Mouse (Mus musculus) R1 (cell line): ENCODE measurements around the gene Lonrf2.

Experiments used
- DNase-seq: peaks from one replicate; pipeline ENCODE4 v3.0.0-alpha.2; 2018; ENCODE audit warnings: low read depth, low spot score

Gene Lonrf2

DNA sequence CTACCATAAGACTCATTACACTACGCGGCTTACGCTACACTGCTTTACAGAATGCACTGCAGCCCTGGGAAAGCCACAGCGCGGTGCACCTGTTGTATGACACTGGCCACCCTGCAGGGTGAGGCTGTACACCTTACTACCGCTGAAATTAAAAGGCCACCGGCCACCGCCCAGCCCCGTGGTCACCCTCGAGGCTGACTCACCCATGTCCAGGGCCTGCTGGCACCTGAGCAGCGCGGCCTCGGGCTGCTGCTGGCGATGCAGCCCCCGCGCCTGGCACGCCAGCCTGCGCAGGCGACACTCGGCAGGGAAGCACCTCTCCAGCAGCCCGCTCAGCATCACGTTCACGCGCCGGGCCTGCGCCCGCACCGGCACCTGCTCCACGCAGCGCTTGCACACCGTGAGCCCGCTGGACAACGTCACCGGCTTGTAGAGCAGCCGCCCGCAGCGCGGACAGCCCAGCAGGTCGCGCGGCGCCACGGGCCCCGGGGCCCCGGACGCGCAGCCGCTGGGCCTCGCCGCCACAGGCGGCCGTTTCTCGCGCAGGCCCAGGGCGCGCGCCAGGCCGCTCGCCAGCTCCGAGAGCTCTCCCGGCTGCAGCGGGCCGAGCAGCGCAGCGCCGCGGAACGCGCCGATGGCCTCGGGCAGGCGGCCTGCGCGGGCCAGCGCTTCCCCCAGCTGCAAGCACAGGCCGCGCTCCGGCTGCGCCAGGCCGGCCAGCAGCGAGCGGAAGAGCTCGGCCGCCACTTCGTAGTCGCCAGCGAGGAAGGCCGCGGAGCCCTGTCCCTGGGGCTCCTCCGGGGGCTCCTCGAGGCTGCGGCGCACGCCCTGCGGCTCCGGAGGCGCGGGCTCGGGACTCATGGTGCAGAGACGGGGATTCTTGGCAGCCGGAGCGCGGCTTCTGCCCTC, 689 bp downstream of the Lonrf2 start:
- peak; percentile 49 for DNase-seq

DNA sequence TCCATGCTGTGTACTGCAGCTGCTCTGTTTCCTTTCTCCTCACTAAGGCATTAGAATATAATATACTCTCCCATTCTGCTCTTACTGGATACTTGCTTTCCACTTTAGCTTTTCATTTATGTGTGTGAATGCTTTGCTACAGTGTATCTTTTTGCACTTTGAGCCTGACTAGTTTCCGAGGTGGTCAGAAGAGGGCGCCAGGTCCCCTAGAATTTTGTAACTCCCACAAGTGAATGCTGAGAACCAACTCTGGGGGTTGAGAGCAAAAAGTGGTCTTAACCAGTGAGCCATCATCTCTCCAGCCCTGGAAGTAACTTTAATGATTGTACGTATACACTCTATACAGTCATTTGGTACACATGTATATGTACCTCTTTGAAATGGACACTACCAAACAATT, 1.6 kb downstream of the Lonrf2 start:
- peak; percentile 71 for DNase-seq

DNA sequence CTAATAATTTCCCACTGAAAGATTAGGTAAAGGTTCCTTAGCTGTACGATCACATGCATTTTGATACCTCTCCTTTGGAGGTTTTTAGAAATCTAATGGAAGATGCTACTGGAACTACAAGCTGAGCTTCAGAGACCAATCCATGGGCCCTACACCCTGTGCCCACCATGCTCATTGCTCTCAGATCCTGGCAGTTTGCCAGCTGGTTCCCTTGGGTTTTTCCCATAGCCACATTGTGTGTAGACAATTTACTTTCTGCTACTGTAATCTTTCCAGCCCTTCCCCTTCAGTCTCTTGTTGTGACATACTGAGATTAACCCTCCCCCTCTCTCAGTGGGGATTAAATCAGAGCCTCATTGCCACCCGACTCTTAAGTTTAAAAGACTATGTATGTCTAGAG, 11.6 kb downstream of the Lonrf2 start:
- no peak for DNase-seq

DNA sequence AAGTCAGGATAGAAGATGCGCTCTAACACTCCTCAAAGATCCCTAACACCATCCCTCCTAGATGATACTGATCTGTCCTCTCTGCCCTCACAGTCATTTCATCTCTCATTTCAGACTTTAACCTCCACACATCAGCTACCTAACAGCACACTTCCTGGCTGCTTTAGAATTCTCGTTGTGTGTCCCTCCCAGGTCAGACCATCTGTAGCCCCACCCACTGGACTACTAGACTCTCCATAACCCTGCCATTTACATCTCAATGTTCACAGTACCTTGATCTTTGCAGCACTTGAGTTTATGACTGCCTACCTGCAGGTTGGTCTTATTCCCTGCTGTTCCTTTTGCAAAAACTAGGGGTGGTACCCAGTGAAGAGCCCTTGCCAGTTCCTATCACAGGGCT, 12.7 kb downstream of the Lonrf2 start:
- peak; percentile 92 for DNase-seq

DNA sequence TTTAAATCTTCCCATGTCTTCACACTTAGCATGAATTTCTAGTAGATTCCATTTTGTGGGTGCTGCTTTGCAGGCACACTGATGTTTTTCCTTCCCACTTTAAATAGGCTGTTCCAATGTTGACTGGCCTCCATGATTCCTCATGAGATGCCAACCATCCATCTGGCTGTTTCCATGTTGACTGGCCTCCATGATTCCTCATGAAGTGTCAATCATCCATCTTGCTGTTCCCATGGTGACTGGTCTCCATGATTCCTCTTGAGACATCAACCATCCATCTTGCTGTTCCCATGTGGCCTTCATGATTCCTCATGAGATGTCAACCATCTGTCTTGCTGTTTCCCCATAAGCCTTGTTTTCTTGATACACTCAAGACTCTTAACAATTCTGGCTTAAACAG, 16.8 kb downstream of the Lonrf2 start:
- DNase-seq = no peak

DNA sequence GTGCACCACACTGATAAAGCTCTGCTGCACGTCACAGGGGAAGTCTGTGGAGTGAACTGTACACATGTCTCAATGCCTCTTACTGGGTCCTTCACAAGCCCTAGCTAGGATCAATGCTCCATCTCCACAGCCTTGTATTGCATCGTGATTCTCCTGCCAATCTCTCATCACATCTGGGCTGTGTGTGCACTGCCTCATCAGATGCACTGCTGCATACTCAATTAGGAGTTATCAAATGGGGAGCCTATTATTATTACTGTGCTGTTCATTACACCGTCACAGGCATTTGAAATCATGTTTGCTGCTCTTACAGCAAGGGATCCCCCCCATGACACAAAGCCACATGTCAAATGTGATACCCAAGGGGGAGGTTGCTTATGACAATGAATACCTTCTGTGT, 18.8 kb downstream of the Lonrf2 start:
- no peak for DNase-seq

DNA sequence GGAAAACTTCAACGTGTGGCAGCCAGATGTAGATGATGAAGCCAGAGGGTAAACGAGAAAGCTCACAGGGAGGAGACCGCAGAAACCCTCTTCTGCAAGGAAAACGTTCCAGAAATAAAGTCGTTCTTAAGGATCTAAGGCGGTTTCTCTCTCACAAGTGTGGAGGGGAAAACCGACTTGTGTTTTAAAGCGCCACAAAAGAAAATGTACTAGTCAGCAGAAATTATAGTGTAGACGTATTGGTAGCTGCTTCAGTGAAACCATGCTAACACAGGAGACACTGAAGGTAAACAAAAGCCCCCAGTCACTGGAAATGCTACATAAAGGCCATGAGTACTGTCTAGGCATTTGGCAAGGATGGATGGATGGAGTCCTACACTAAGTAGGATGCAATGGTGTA, 19.2 kb downstream of the Lonrf2 start:
- DNase-seq = no peak

DNA sequence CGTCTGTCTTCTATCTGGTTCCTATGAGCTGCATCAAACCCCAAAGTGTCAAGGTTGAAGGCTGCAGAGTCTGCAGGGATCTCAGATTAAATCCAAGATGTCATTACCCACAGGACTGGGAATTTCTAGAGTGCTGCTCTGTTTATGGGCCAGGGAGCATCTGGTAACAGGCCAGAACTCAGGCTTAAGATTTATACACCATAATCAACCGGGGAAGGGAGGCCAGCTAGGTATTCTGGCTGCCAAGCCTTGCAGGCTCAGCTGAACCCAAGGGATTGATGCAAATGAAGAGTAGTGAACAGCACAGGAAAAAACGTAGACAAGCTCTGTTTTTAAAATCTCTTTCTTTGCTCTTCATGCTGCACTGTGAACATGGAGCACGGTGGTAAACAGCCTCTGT, 20.2 kb downstream of the Lonrf2 start:
- no peak for DNase-seq

DNA sequence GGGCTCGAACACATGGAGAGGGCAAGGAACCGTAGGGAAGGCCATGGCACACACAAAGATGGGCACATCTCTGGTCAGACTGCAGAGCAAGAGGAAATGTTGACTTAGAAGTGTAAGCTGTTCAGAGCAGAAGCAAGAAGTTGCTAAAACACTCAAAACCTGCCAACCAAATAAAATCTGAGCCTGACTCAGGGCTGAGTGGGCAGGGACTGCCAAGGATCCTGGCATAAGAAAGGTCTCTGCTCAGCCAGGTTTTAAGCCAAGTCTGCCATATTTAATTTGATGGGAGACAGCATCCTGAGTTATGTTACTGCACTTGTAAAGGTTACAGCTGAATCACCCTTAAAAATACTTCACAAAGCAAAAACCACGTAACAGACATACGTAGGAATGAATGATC, 29.4 kb downstream of the Lonrf2 start:
- no peak for DNase-seq

DNA sequence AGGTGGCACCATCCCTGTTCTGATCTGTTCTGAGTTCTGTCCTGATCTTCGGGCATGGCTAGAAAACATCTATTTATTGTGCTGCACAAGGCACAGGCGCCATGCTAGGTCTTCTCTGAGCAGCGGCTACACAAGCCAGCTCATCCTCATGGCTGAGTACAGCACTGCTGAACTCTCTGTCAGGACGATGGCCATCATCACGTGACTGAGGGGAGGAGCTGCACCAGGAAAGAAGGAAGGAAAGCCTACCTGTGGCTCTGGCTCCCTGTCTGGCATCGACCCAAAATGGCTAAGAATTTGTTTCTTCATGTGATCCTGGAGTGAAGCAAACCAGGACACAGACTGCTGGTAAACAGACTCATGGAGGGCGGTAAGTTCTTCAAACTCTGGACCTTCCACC, 36.1 kb downstream of the Lonrf2 start:
- peak; percentile 41 for DNase-seq

DNA sequence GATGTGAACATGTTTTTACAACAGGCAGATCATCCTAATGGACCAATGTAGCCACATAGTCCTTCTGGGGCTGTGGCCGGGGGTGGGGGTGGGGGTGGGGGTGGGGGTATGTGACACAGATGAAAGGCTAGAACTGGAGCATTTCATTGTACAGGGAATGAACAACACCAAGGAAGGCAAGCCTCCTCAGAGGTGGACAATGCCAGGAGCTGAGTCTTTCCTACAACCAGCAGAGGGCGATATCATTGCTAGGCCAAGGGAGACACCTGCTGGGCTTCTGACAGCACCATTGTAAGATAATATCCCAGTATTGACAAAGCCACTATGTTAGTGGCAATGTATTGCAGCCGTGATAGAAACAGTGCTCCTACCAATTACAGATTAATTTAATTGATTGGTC, 37.2 kb downstream of the Lonrf2 start:
- peak; percentile 76 for DNase-seq

DNA sequence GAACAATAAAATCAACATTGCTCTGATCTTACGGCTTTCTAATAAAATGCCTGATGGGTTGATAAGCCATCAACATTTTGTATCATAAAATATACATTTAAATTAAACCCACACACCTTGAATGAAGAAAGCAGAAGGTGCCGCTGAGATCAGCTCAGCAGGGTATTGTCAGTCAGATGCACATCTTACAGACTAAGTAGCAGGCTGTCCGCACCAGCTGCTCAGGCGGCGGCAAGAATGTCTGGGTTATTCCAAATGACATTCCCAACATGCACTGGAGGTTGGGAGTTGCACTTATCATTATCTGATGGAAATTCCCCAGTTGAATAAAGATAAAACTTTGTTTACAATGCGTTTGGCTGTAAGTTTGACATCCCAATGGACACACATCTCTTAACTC, 39.6 kb downstream of the Lonrf2 start:
- peak; percentile 83 for DNase-seq

DNA sequence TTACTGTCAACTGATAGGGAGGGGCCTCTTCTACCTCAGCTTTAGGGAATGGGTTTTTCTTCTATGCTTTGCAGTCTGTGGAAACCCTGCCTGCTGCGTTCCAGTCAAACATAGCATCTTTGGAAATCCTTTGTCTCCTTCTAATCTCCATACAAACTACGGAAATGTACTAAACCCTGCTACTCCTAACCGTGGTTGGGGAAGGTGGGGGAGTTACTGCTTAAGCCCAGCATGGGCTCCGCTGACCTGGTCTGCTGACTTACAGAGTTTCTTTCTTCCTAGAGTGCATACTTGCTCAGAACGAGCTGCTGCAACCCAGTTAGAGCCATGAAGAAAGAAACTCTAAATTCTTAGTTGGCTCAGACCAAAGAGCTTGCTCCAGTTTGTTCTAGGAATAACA, 41.0 kb downstream of the Lonrf2 start:
- peak; percentile 77 for DNase-seq

DNA sequence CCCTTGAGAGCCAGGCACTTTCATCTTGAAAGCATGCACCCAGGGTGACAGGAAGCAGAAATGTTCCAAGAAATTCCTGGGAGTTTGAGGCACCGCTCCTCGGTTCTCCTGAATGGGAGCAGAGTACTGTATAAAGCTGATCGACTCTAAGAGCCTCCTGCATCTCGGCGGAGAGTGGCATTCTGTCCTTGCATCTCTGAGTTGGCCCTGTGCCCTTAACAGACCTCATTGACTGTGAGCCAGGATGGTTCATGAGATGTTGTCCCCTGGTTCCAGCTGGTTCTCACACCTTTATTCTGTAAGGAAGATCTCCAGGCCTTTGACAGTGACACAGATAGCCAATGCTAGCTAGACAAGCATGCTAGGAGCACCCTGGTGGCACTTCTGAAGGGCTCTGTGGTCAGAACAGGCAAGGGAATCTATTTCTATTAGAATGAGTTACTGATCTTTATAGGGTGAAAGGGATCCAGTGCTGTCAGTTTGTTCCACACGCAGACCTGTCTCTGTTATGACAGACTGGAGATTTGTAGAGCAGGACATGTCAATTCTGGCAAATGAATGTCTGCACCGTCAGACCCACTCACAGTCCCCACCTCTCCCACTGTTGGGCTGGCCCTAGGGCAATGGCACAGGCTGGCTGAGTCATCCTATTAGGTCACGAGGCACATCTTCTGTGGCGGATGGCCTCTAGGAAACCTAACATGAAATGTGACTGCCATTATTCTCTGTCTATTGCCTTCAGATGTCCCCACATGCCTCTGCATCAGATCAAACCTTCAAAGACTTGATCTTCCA, 45.3 kb downstream of the Lonrf2 start:
- no peak for DNase-seq

DNA sequence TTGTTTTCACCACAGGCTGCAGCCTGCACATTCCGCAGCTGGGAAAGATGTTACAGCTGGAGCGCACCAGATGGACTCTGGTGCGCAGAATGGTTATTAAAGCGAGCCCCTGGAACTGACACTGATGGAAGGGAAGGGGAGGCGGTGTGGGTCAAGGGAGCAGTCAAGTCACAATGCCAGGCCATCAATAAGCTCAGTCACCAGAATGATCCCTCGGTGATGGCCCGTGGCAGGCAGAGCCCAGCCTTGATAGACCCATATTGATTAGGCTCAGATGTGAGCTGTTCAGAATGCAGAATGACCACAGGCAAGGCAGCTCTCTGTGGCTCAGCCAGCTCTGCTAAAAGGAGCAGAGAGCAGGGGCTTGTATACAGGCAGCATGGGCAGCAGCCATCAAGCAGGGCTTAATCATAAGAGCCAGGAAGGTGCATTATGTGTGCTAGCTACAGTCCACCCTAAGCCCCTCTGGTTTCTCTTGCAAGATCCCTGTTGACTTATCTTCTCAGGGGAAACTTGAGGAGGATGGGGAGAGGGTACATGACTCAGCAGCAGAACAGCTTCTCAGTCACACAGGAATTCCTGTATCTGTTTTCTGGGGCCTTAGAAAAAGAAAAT, 46.4 kb downstream of the Lonrf2 start:
- DNase-seq = no peak

DNA sequence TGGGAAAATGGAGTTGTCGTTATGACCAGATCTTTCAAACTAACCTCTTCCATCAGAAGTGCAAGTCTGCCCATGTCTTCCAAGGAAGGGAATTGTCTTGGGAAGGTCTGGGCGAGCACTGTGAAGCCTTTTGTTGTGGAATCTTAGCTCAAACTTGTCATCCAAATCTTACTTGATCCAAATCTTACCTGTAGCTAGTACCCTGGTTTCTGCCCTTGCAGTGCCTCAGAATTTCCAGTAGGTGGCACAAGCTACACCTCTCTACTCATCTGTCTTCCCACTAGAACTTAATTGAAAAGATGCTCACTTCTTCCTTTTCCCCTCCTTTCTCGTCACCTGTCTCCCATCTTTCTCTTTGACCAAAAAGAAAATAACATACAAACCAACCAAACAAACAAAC, 47.6 kb downstream of the Lonrf2 start:
- peak; percentile 54 for DNase-seq

DNA sequence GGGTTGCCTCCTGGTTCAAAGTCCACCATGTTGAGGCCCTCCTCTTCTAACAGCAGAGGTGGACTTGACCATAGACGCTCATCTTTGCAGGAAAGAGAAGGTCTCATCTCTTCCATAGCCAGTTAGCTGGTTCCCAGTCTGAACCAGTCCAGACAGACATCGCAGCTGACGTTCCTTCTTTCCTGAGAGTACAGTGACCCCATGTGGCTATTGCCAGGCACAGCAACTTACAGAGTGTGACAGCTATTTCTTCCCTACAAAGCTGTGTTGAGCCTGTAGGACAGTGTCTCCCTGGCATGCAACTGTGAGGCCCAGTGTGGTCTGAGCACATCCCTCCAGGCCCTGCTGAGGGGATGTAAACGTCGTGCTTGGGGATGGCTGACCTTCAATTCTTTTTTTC, 49.1 kb downstream of the Lonrf2 start:
- DNase-seq = peak; percentile 74

DNA sequence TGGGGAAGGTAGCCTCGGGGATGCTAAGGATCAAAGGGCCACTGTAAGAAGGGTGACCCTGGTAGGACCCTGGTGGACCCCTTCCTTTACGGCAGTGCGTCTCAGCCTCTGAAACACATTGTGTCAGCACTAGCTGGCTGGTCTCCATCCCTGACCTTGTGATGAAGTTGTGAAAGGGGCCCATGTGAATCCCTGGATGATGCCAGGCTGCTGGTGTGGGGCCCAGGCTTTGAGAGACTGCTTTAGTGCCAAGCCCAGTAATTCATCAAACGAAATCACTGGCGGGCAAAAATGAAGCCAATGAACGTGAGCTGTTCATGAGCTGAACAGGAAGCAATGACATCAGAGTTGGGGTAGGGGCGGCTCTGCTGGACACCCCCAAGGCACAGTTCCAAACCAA, 50.2 kb downstream of the Lonrf2 start:
- DNase-seq = no peak

DNA sequence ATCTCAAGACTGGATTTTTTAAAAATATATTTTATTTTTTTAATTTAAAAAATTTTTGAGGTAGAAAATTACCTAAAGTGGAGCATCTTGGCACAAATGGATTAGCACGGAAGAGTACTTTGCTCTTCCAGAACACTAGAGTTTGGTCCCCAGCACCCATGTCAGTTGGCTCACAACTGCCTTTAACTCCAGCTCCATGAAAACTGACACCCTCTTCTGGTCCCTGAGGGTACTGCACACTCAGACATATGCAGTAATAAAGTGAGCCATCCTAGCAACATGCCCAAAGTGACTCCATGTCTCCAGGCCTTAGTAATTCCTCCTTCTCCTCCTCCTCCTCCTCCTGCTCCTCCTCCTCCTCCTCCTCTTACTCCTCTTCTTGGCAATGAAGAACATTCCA, 58.2 kb downstream of the Lonrf2 start:
- DNase-seq = peak; percentile 49

DNA sequence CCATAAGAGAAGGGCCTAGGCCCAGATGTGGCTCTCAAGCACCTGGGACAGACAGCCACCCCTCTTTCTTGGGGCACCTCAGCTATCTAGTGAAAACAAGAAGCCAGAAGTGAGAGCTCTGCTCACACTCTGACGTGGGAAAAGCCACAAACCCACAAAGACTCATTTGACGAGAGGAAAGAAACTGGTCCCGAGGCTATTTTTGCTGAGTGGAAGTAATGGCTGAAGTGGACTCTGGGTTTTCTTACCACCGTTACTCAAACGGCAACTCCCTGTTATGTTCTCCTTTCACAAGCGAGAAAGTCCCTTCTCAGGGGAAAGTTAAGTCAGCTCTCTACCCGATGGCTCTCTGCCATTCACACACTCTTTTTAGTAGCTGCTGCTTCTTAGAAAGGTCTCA, 59.0 kb downstream of the Lonrf2 start:
- DNase-seq = no peak

DNA sequence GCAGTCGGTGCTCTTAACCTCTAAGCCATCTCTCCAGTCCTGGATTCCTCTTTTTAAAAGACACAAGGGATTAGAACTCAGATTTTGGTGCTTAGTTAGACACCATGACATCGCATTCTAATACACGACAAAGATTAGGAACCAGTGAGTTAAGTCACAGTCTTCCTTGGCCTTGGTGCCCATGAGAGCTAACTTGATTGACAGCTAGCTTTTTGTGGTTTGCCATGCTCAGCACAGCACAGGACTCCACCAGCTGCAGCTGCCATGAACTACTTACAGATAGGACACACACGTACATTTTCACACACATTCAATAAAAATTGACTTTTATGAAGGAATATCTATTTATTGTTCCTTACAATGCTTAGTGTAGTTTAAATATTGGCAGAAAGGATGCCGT, 60.8 kb downstream of the Lonrf2 start:
- DNase-seq = no peak

DNA sequence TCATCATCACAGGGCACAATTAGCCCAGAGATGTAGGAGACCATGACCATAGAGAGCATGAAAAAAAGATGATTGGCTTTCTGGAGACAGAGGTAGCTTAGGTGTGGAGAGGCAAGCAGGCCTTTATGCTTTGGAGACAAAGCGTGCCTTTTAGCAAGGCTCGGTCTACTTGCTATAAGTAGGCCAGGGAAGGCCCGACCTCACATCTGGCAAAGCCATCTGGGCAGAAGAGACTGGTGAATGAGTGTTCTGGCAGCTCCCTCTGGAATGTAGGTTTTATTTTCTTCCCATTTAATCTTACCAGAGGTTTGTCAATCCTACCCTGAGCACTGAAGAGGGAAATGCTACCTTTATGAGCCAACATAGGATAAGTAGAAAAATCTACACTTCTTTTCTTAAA, 65.8 kb downstream of the Lonrf2 start:
- DNase-seq = no peak

DNA sequence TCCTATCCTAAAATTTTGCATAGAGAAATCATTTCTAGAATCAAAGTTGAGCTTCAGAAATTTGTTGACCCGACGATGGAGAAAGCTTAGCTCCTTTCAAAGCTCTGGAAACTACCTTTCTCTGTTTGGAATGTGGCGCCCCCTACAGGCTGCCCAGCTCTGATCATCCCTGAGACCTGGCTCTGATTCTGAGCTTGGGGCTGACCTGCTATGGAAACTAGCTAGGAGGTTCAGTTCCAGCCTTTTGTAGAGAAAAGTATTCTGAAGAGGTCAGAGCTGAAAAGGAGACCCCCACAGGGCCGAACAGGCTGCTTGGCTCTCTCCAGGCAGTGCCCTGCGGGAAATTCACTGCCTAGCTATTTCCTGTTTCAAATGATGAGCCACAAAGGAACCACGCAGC, 66.6 kb downstream of the Lonrf2 start:
- peak; percentile 79 for DNase-seq
